Mouse (Mus musculus) heart, embryonic 13.5 days (tissue): Measurements from ENCODE around the gene Ephb6. TPM values are rescaled to one million over a fixed set of nuclear protein-coding genes. Genes with fewer than 3 reads are reported as not detected.

Source experiments
- ATAC-seq: fragments of 200-750 bp; cut with Nextera tagmentation; 2 replicates; pipeline ENCODE4 v1.8.0; 2017; ENCODE audit warnings: moderate TSS enrichment; ENCODE audit not compliant: insufficient number of reproducible peaks, low FRiP score, low TSS enrichment; ENCODE audit errors: extremely low read depth
- H3K27ac ChIP-seq: fragments of 300-500 bp; sonication (generic); replicated peaks from 2 replicates; pipeline ENCODE4 v1.5.1; 2015; ENCODE audit warnings: moderate library complexity, mild to moderate bottlenecking, inconsistent platforms
- H3K27me3 ChIP-seq: fragments of 300-500 bp; sonication (generic); replicated peaks from 2 replicates; pipeline ENCODE4 v1.6.1; 2015; ENCODE audit warnings: mild to moderate bottlenecking, inconsistent platforms
- H3K36me3 ChIP-seq: fragments of 300-500 bp; sonication (generic); 2 replicates; pipeline ENCODE4 v1.6.1; 2015; ENCODE audit warnings: mild to moderate bottlenecking, inconsistent platforms
- H3K4me1 ChIP-seq: fragments of 300-500 bp; sonication (generic); 2 replicates; pipeline ENCODE4 v1.6.1; 2015; ENCODE audit warnings: inconsistent platforms
- H3K4me2 ChIP-seq: fragments of 300-500 bp; sonication (generic); 2 replicates; pipeline ENCODE4 v1.6.1; 2015; ENCODE audit warnings: inconsistent platforms, mild to moderate bottlenecking, moderate library complexity
- H3K4me3 ChIP-seq: fragments of 300-500 bp; sonication (generic); 2 replicates; pipeline ENCODE4 v1.5.1; 2015; ENCODE audit warnings: moderate library complexity, mild to moderate bottlenecking, inconsistent platforms
- H3K9ac ChIP-seq: fragments of 300-500 bp; sonication (generic); 2 replicates; pipeline ENCODE4 v1.6.1; 2015; ENCODE audit warnings: inconsistent platforms, mild to moderate bottlenecking, moderate library complexity
- H3K9me3 ChIP-seq: fragments of 300-500 bp; sonication (generic); 2 replicates; pipeline ENCODE4 v1.6.1; 2016; ENCODE audit warnings: inconsistent platforms
- WGBS: fragments of 180-500 bp; shearing (Covaris S2); methylation state at CpG from one replicate; pipeline ENCODE4 v1.1.7; 2015; ENCODE audit warnings: mixed read lengths; 5-methylcytosine and 5-hydroxymethylcytosine counted together
- polyA plus RNA-seq: library from polyadenylated mRNA; unstranded; fragments of >200 nt; fragmentation: Nextera tagmentation; extraction: Ambion mirVana; gene quantifications from 2 replicates; pipeline ENCODE4 v1.2.1, GENCODE M21; 2015

Gene Ephb6
- polyA plus RNA-seq, 1 experiment from 2014 or later, result 5.3 TPM

GRCm38 (mm10) chr6:41646672-41647071 is 41.4 kb downstream of the Ephb6 start:
- H3K36me3 ChIP-seq, result no peaks in the 10 kb centered on the region
- H3K4me1 ChIP-seq, result no peaks in the 10 kb centered on the region
- H3K4me3 ChIP-seq, result no peak overlapping the region
- H3K27ac ChIP-seq, result no peak overlapping the region
- no peak for ATAC-seq
- H3K27me3 ChIP-seq, result no peaks in the 10 kb centered on the region
- H3K4me2 ChIP-seq, result no peak overlapping the region
- no peaks in the 10 kb centered on the region for H3K9me3 ChIP-seq
- no peak overlapping the region for H3K9ac ChIP-seq

- no peak overlapping the region for H3K4me3 ChIP-seq
- H3K4me1 ChIP-seq, result no peaks in the 10 kb centered on the region
- no peaks in the 10 kb centered on the region for H3K9me3 ChIP-seq
- no peak overlapping the region for H3K4me2 ChIP-seq
- no peak overlapping the region for H3K9ac ChIP-seq
- H3K27ac ChIP-seq, result no peak overlapping the region
- H3K27me3 ChIP-seq, result no peaks in the 10 kb centered on the region
- ATAC-seq, result no peak
- H3K36me3 ChIP-seq, result no peaks in the 10 kb centered on the region
- WGBS, result 82% methylated on average over 5 of the region's 5 CpGs
Measured at GRCm38 (mm10) chr6:41653173-41653572, 47.9 kb downstream of the Ephb6 start.

GRCm38 (mm10) chr6:41654648-41655047 is 49.4 kb downstream of the Ephb6 start:
- H3K36me3 ChIP-seq, result no peaks in the 10 kb centered on the region
- H3K27me3 ChIP-seq, result no peaks in the 10 kb centered on the region
- no peaks in the 10 kb centered on the region for H3K4me1 ChIP-seq
- H3K4me3 ChIP-seq, result no peak overlapping the region
- H3K9ac ChIP-seq, result no peak overlapping the region
- no peak overlapping the region for H3K27ac ChIP-seq
- WGBS, result 67% methylated on average over 8 of the region's 8 CpGs
- no peaks in the 10 kb centered on the region for H3K9me3 ChIP-seq
- no peak overlapping the region for H3K4me2 ChIP-seq
- ATAC-seq, result no peak

GRCm38 (mm10) chr6:41658487-41658886 is 53.2 kb downstream of the Ephb6 start:
- no peaks in the 10 kb centered on the region for H3K4me1 ChIP-seq
- H3K9me3 ChIP-seq, result no peaks in the 10 kb centered on the region
- no peaks in the 10 kb centered on the region for H3K36me3 ChIP-seq
- no peaks in the 10 kb centered on the region for H3K27me3 ChIP-seq
- no peak overlapping the region for H3K4me3 ChIP-seq
- no peak overlapping the region for H3K4me2 ChIP-seq
- no peak for ATAC-seq
- H3K9ac ChIP-seq, result no peak overlapping the region
- 30% methylated on average over 1 of the region's 1 CpGs for whole genome bisulfite sequencing
- no peak overlapping the region for H3K27ac ChIP-seq

- H3K4me2 ChIP-seq, result no peak overlapping the region
- H3K27ac ChIP-seq, result no peak overlapping the region
- 37% methylated on average over 2 of the region's 2 CpGs for WGBS
- H3K36me3 ChIP-seq, result no peaks in the 10 kb centered on the region
- H3K27me3 ChIP-seq, result no peaks in the 10 kb centered on the region
- H3K4me1 ChIP-seq, result no peaks in the 10 kb centered on the region
- ATAC-seq, result no peak
- H3K9me3 ChIP-seq, result no peaks in the 10 kb centered on the region
- H3K9ac ChIP-seq, result no peak overlapping the region
- no peak overlapping the region for H3K4me3 ChIP-seq
Measured at GRCm38 (mm10) chr6:41662320-41662719, 57.0 kb downstream of the Ephb6 start.

Other genes starting within 250 kb of the Ephb6 start
- gene Prss3, start 227.8 kb upstream of the Ephb6 start, polyA plus RNA-seq, result not detected in 2 replicates
- not detected in 2 replicates for gene Gm5771, start 213.1 kb upstream of the Ephb6 start, polyA plus RNA-seq
- gene Gm10334, start 159.3 kb upstream of the Ephb6 start, polyA plus RNA-seq, result not detected in 2 replicates
- gene Prss1, start 146.6 kb upstream of the Ephb6 start, polyA plus RNA-seq, result not detected in 2 replicates
- not detected in 2 replicates for gene Prss2, start 83.7 kb upstream of the Ephb6 start, polyA plus RNA-seq
- 0.13 and 0.14 TPM in 2 replicates for gene Trpv6, start 30.9 kb downstream of the Ephb6 start, polyA plus RNA-seq
- gene Trpv5, start 75.3 kb downstream of the Ephb6 start, polyA plus RNA-seq, result not detected in 2 replicates
- not detected in 2 replicates for gene Llcfc1, start 78.9 kb downstream of the Ephb6 start, polyA plus RNA-seq
- 11.6 and 13.5 TPM in 2 replicates for gene Kel, start 98.9 kb downstream of the Ephb6 start, polyA plus RNA-seq
- not detected in 2 replicates for gene Olfr459, start 169.7 kb downstream of the Ephb6 start, polyA plus RNA-seq
- gene Pip, start 242.1 kb downstream of the Ephb6 start, polyA plus RNA-seq, result not detected in 2 replicates
- not detected in 2 replicates for gene Sval2, start 247.5 kb downstream of the Ephb6 start, polyA plus RNA-seq